Mouse (Mus musculus): Measurements from ENCODE around the gene Vmn1r115. TPM values are rescaled to one million over a fixed set of nuclear protein-coding genes. Genes with fewer than 3 reads are reported as not detected.
"Not testable (repeated sequence)": the region's sequence is repeated elsewhere in the genome, so short reads cannot be mapped to it uniquely, and the experiment has no call there.

The Vmn1r115 gene
- total RNA-seq (2015): not detected in 2 replicates
- total RNA-seq (2017): not detected in 2 replicates

- not testable (repeated sequence) for ATAC-seq (replicated peaks; ENCODE audit: poor library complexity)
Measured at GRCm38 (mm10) chr7:20844885-20845284, at the start of gene Vmn1r115. TSS of gene Vmn1r115 (minus strand) at chr7:20844985.

GRCm38 (mm10) chr7:20884021-20884420, 39.2 kb upstream of the Vmn1r115 start, which contains the start of gene Vmn1r117:
TSS of gene Vmn1r117 (minus strand) at chr7:20884121.
- ATAC-seq (replicated peaks; ENCODE audit: poor library complexity): not testable (repeated sequence)

DNA sequence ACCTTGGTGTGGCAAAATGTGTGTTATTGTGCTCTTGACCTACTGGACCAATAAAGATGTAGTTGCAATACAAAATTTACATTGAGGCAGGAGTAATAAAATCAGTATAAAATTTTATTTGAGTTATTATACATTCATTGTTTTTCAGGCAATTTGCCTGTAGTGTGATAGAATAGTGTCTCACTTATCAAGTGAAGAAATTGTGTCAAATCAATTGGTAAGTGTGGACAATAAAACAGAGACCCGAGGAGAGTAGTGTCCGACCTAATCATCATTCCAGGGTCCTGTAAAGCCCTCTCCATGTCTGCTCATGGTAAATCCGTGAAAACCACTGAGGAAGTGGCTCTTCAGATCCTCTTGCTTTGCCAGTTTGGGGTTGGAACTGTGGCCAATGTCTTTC, 27.2 kb upstream of the Vmn1r115 start, which contains the start of gene Vmn1r116:
Vmn1r116 (plus strand) TSS at position 301 of the 400 bp plus-strand sequence.
- not testable (repeated sequence) for ATAC-seq (replicated peaks; ENCODE audit: poor library complexity)

GRCm38 (mm10) chr7:20812086-20812485, 32.7 kb downstream of the Vmn1r115 start, which contains the start of gene Vmn1r114:
TSS of gene Vmn1r114 (minus strand) at chr7:20812186.
- ATAC-seq (replicated peaks; ENCODE audit: poor library complexity): not testable (repeated sequence)

Other genes with a start within 250 kb of the Vmn1r115 start
- gene Gm4513, start 246.0 kb downstream of the Vmn1r115 start, total RNA-seq (2015): not detected in 2 replicates
- not detected in 2 replicates for gene Gm4513, start 246.0 kb downstream of the Vmn1r115 start, total RNA-seq (2017)
- gene Vmn1r107, start 176.1 kb downstream of the Vmn1r115 start, total RNA-seq (2015): not detected in 2 replicates
- not detected in 2 replicates for gene Vmn1r107, start 176.1 kb downstream of the Vmn1r115 start, total RNA-seq (2017)
- not detected in 2 replicates for gene Vmn1r111, start 141.8 kb downstream of the Vmn1r115 start, total RNA-seq (2015)
- not detected in 2 replicates for gene Vmn1r111, start 141.8 kb downstream of the Vmn1r115 start, total RNA-seq (2017)
- not detected in 2 replicates for gene Gm10668, start 114.4 kb downstream of the Vmn1r115 start, total RNA-seq (2015)
- gene Gm10668, start 114.4 kb downstream of the Vmn1r115 start, total RNA-seq (2017): not detected in 2 replicates
- not detected in 2 replicates for gene Vmn1r112, start 73.8 kb downstream of the Vmn1r115 start, total RNA-seq (2015)
- gene Vmn1r112, start 73.8 kb downstream of the Vmn1r115 start, total RNA-seq (2017): not detected in 2 replicates
- not detected in 2 replicates for gene Vmn1r113, start 57.7 kb downstream of the Vmn1r115 start, total RNA-seq (2015)
- not detected in 2 replicates for gene Vmn1r113, start 57.7 kb downstream of the Vmn1r115 start, total RNA-seq (2017)
- gene Vmn1r114, start 32.8 kb downstream of the Vmn1r115 start, total RNA-seq (2015): not detected in 2 replicates
- not detected in 2 replicates for gene Vmn1r114, start 32.8 kb downstream of the Vmn1r115 start, total RNA-seq (2017)
- not detected in 2 replicates for gene Vmn1r116, start 27.3 kb upstream of the Vmn1r115 start, total RNA-seq (2015)
- not detected in 2 replicates for gene Vmn1r116, start 27.3 kb upstream of the Vmn1r115 start, total RNA-seq (2017)
- gene Vmn1r117, start 39.1 kb upstream of the Vmn1r115 start, total RNA-seq (2015): not detected in 2 replicates
- gene Vmn1r117, start 39.1 kb upstream of the Vmn1r115 start, total RNA-seq (2017): not detected in 2 replicates
- gene Vmn1r118, start 67.4 kb upstream of the Vmn1r115 start, total RNA-seq (2015): not detected in 2 replicates
- gene Vmn1r118, start 67.4 kb upstream of the Vmn1r115 start, total RNA-seq (2017): not detected in 2 replicates
- gene Vmn1r119, start 167.5 kb upstream of the Vmn1r115 start, total RNA-seq (2015): not detected in 2 replicates
- not detected in 2 replicates for gene Vmn1r119, start 167.5 kb upstream of the Vmn1r115 start, total RNA-seq (2017)
- gene Vmn1r120, start 208.8 kb upstream of the Vmn1r115 start, total RNA-seq (2015): not detected in 2 replicates
- gene Vmn1r120, start 208.8 kb upstream of the Vmn1r115 start, total RNA-seq (2017): not detected in 2 replicates